Mouse (Mus musculus): Measurements from ENCODE around the gene Bricd5.

- TF ChIP-seq EP300 (IDR thresholded peaks at IDR 0.05; ENCODE audit: low read depth) = no peak
- TF ChIP-seq CTCF (IDR thresholded peaks at IDR 0.05; ENCODE audit: low read depth) = no peak
Observed at GRCm38 (mm10) chr17:24488186-24488661, 14.5 kb downstream of the Bricd5 start, which contains the start of gene Caskin1.
